Mouse (Mus musculus): ENCODE results near the gene Epor. TPM values are rescaled to one million over a fixed set of nuclear protein-coding genes. Genes with fewer than 3 reads are reported as not detected.

Gene Epor
- polyA plus RNA-seq, 1 experiment from 2014 or later: 6.7 TPM

DNA sequence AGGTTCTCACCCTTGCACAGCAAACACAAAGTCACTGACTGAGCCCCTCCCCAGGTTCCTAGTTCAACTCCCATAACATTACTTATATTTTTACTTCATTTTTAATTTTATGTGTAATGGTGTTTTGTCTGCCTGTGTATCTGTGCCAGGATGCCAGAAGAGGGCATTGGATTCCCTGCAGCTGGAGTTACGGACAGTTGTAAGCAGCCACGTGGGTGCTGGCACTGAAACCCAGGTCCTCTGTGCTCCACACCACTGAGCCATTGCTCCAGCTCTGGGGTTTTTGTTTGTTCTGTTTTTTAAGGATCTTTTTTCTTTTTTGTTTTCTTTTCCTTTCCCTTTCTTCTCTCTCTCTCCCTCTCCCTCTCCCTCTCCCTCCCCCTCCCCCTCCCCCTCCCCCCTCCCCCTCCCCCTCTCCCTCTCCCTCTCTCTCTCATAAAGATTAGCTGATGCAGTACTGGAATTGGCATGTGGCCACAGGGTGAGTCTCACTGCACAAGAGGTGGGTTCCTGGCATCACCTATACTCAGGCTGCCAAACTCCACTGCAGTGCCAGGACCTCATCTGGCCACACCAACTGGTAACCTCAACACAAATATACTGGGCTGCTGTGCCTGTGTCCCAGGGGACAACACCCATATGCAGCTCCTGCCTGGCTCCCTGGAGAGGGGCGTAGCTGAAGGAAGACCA lies 33.0 kb upstream of the Epor start:
- Histone ChIP-seq H3K27me3 (ENCODE audit: control insufficient read depth, insufficient read depth, low read length) (peaks cover 8% of the 10 kb centered on the region), H3K4me3 (ENCODE audit: low read depth, low read length) (no peak overlapping the region), H3K4me2 (ENCODE audit: low read depth, low read length, severe bottlenecking) (no peak overlapping the region), H3K36me3 (ENCODE audit: control insufficient read depth, insufficient read depth, low read length) (no peaks in the 10 kb centered on the region), H3K9me3 (ENCODE audit: control insufficient read depth, low read length) (no peaks in the 10 kb centered on the region; the same call in 1 of the 2 replicates), H3K27ac (ENCODE audit: low read depth, low read length) (no peak overlapping the region), H3K9ac (ENCODE audit: low read length) (no peak overlapping the region), H3K4me1 (replicated peaks; ENCODE audit: control insufficient read depth, insufficient read depth, low read length) (no peaks in the 10 kb centered on the region)
- DNase-seq (ENCODE audit: low spot score) (no peak), ATAC-seq (replicated peaks; ENCODE audit: low FRiP score) (no peak)
- 91% methylated on average over 3 of the region's 3 CpGs for WGBS

GRCm38 (mm10) chr9:21992227-21992626 lies 28.9 kb upstream of the Epor start:
- 86% methylated on average over 4 of the region's 4 CpGs for WGBS
- peaks cover 48% of the 10 kb centered on the region for H3K27me3 ChIP-seq (ENCODE audit: control insufficient read depth, insufficient read depth, low read length)

GRCm38 (mm10) chr9:21989230-21990110 lies 26.2 kb upstream of the Epor start, which contains the start of gene Rgl3:
Gene Rgl3, minus strand, starts transcription at chr9:21989446.
- peak; percentile 75 for DNase-seq (ENCODE audit: low spot score)
- Histone ChIP-seq H3K27ac (ENCODE audit: low read depth, low read length) (no peak within 1 kb of the TSS), H3K4me3 (ENCODE audit: low read depth, low read length) (peak within 1 kb of the TSS; percentile 35), H3K27me3 (ENCODE audit: control insufficient read depth, insufficient read depth, low read length) (peaks cover 56% of the 10 kb centered on the region), H3K4me1 (replicated peaks; ENCODE audit: control insufficient read depth, insufficient read depth, low read length) (peaks cover 16% of the 10 kb centered on the region), H3K4me2 (ENCODE audit: low read depth, low read length, severe bottlenecking) (peak within 1 kb of the TSS; percentile 67), H3K9me3 (ENCODE audit: control insufficient read depth, low read length) (no peaks in the 10 kb centered on the region), H3K36me3 (ENCODE audit: control insufficient read depth, insufficient read depth, low read length) (no peaks in the 10 kb centered on the region), H3K9ac (ENCODE audit: low read length) (peak within 1 kb of the TSS; percentile 51)
- peak; percentile 53; the same call in 1 of the 2 replicates for ATAC-seq (replicated peaks; ENCODE audit: low FRiP score)
- under 1% methylated on average over 38 of the region's 42 CpGs for WGBS

More at GRCm38 (mm10) chr9:21992227-21992626, 28.9 kb upstream of the Epor start:
- H3K4me1 ChIP-seq (replicated peaks; ENCODE audit: control insufficient read depth, insufficient read depth, low read length): peaks cover 16% of the 10 kb centered on the region
- H3K9ac ChIP-seq (ENCODE audit: low read length): no peak overlapping the region
- DNase-seq (ENCODE audit: low spot score) (no peak), ATAC-seq (replicated peaks; ENCODE audit: low FRiP score) (no peak)
- no peak overlapping the region for H3K27ac ChIP-seq (ENCODE audit: low read depth, low read length)
- H3K36me3 ChIP-seq (ENCODE audit: control insufficient read depth, insufficient read depth, low read length): no peaks in the 10 kb centered on the region
- no peak overlapping the region for H3K4me3 ChIP-seq (ENCODE audit: low read depth, low read length)
- H3K4me2 ChIP-seq (ENCODE audit: low read depth, low read length, severe bottlenecking): no peak overlapping the region
- no peaks in the 10 kb centered on the region; the same call in 1 of the 2 replicates for H3K9me3 ChIP-seq (ENCODE audit: control insufficient read depth, low read length)

GRCm38 (mm10) chr9:21988421-21989101 lies 25.3 kb upstream of the Epor start:
- peak overlapping the region; percentile 51 for H3K9ac ChIP-seq (ENCODE audit: low read length)
- peak overlapping the region; percentile 35 for H3K4me3 ChIP-seq (ENCODE audit: low read depth, low read length)
- H3K27me3 ChIP-seq (ENCODE audit: control insufficient read depth, insufficient read depth, low read length): peaks cover 56% of the 10 kb centered on the region
- no peak overlapping the region for H3K27ac ChIP-seq (ENCODE audit: low read depth, low read length)
- H3K4me2 ChIP-seq (ENCODE audit: low read depth, low read length, severe bottlenecking): peak overlapping the region; percentile 67
- no peak for DNase-seq (ENCODE audit: low spot score)
- WGBS: under 1% methylated on average over 32 of the region's 32 CpGs
- H3K9me3 ChIP-seq (ENCODE audit: control insufficient read depth, low read length): no peaks in the 10 kb centered on the region
- H3K36me3 ChIP-seq (ENCODE audit: control insufficient read depth, insufficient read depth, low read length): no peaks in the 10 kb centered on the region
- ATAC-seq (replicated peaks; ENCODE audit: low FRiP score): peak; percentile 23; the same call in 1 of the 2 replicates
- peaks cover 16% of the 10 kb centered on the region for H3K4me1 ChIP-seq (replicated peaks; ENCODE audit: control insufficient read depth, insufficient read depth, low read length)

GRCm38 (mm10) chr9:21987592-21988342 lies 24.5 kb upstream of the Epor start:
- peaks cover 56% of the 10 kb centered on the region for H3K27me3 ChIP-seq (ENCODE audit: control insufficient read depth, insufficient read depth, low read length)
- peak overlapping the region; percentile 16; the same call in 1 of the 2 replicates for H3K9ac ChIP-seq (ENCODE audit: low read length)
- H3K9me3 ChIP-seq (ENCODE audit: control insufficient read depth, low read length): no peaks in the 10 kb centered on the region
- ATAC-seq (replicated peaks; ENCODE audit: low FRiP score): no peak
- H3K4me2 ChIP-seq (ENCODE audit: low read depth, low read length, severe bottlenecking): peak overlapping the region; percentile 67; the same call in 1 of the 2 replicates
- WGBS: 10% methylated on average over 34 of the region's 36 CpGs
- DNase-seq (ENCODE audit: low spot score): no peak
- H3K27ac ChIP-seq (ENCODE audit: low read depth, low read length): no peak overlapping the region
- H3K36me3 ChIP-seq (ENCODE audit: control insufficient read depth, insufficient read depth, low read length): no peaks in the 10 kb centered on the region
- peak overlapping the region; percentile 35; the same call in 1 of the 2 replicates for H3K4me3 ChIP-seq (ENCODE audit: low read depth, low read length)
- peaks cover 16% of the 10 kb centered on the region for H3K4me1 ChIP-seq (replicated peaks; ENCODE audit: control insufficient read depth, insufficient read depth, low read length)

GRCm38 (mm10) chr9:21983911-21984310 lies 20.6 kb upstream of the Epor start:
- H3K9ac ChIP-seq (ENCODE audit: low read length): no peak overlapping the region
- H3K27ac ChIP-seq (ENCODE audit: low read depth, low read length): no peak overlapping the region
- no peaks in the 10 kb centered on the region for H3K36me3 ChIP-seq (ENCODE audit: control insufficient read depth, insufficient read depth, low read length)
- no peak for DNase-seq (ENCODE audit: low spot score)
- WGBS: 4% methylated on average over 3 of the region's 3 CpGs
- peaks cover 25% of the 10 kb centered on the region for H3K27me3 ChIP-seq (ENCODE audit: control insufficient read depth, insufficient read depth, low read length)
- H3K4me2 ChIP-seq (ENCODE audit: low read depth, low read length, severe bottlenecking): no peak overlapping the region
- no peak for ATAC-seq (replicated peaks; ENCODE audit: low FRiP score)
- H3K4me3 ChIP-seq (ENCODE audit: low read depth, low read length): no peak overlapping the region
- H3K4me1 ChIP-seq (replicated peaks; ENCODE audit: control insufficient read depth, insufficient read depth, low read length): peaks cover 10% of the 10 kb centered on the region
- no peaks in the 10 kb centered on the region for H3K9me3 ChIP-seq (ENCODE audit: control insufficient read depth, low read length)

DNA sequence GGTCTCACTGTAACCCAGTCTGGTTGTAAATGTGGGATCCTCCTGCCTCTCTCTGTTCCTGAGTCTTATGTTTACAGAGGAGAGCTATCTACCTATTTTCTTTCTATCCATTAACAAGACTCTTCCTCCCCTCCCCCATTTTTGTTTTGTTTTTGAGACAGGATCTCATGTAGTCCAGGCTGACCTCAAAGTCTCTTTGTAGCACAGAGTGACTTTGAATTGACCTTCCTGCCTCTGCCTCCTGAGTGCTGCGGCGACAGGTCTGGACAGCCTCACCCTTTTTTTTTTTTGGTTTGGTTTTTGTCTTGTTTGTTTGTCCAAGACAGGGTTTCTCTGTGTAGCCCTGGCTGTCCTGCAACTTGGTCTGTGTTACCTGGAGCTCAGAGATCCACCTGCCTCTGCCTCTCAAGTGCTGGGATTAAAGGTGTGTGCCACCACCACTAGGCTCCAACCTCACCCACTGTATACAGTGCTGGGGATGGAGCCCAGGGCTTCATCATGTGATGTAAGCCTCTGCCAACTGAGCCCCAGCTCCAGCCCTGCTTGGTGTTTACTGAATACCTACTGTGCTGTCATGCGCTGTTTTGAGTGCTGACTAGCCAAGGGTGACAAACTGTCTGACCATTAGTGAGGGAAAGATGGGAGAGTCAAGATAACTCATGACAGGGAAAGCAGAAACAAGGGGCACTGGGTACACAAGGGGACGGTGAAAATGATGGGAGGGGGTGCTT lies 15.3 kb upstream of the Epor start:
- Histone ChIP-seq H3K27me3 (ENCODE audit: control insufficient read depth, insufficient read depth, low read length) (no peaks in the 10 kb centered on the region), H3K9ac (ENCODE audit: low read length) (no peak overlapping the region), H3K4me2 (ENCODE audit: low read depth, low read length, severe bottlenecking) (no peak overlapping the region), H3K4me3 (ENCODE audit: low read depth, low read length) (no peak overlapping the region), H3K27ac (ENCODE audit: low read depth, low read length) (no peak overlapping the region), H3K4me1 (replicated peaks; ENCODE audit: control insufficient read depth, insufficient read depth, low read length) (no peaks in the 10 kb centered on the region), H3K9me3 (ENCODE audit: control insufficient read depth, low read length) (no peaks in the 10 kb centered on the region), H3K36me3 (ENCODE audit: control insufficient read depth, insufficient read depth, low read length) (no peaks in the 10 kb centered on the region)
- WGBS: 95% methylated on average over 4 of the region's 4 CpGs
- DNase-seq (ENCODE audit: low spot score) (no peak), ATAC-seq (replicated peaks; ENCODE audit: low FRiP score) (no peak)

All from forebrain, embryonic 11.5 days (tissue).